Mouse (Mus musculus): Measurements from ENCODE around the gene Pold2. TPM values are rescaled to one million over a fixed set of nuclear protein-coding genes. Genes with fewer than 3 reads are reported as not detected.
A peak's percentile ranks its signal among the peaks of the same experiment; 100 is the strongest.

Pold2 gene
- polyA plus RNA-seq, 1 experiment from 2014 or later = 72.1 TPM

- no peak overlapping the region for H3K27ac ChIP-seq (ENCODE audit: low read length)
- H3K4me1 ChIP-seq (replicated peaks; ENCODE audit: control insufficient read depth, insufficient read depth, low read length) = no peaks in the 10 kb centered on the region
- H3K9me3 ChIP-seq (ENCODE audit: control insufficient read depth, low read length) = no peaks in the 10 kb centered on the region
- no peaks in the 10 kb centered on the region for H3K27me3 ChIP-seq (replicated peaks; ENCODE audit: control insufficient read depth, insufficient read depth, low read length)
- no peaks in the 10 kb centered on the region for H3K36me3 ChIP-seq (ENCODE audit: control insufficient read depth, insufficient read depth)
- no peak overlapping the region for H3K4me3 ChIP-seq (replicated peaks; ENCODE audit: low read length)
- ATAC-seq = no peak
- no peak overlapping the region for H3K9ac ChIP-seq (replicated peaks; ENCODE audit: low read depth, low read length)
- H3K4me2 ChIP-seq (ENCODE audit: low read length) = no peak overlapping the region
- 81% methylated on average over 4 of the region's 4 CpGs for WGBS
Measured at GRCm38 (mm10) chr11:5913936-5914335, 35.8 kb upstream of the Pold2 start.

- no peaks in the 10 kb centered on the region for H3K27me3 ChIP-seq (replicated peaks; ENCODE audit: control insufficient read depth, insufficient read depth, low read length)
- no peak overlapping the region for H3K4me2 ChIP-seq (ENCODE audit: low read length)
- H3K27ac ChIP-seq (ENCODE audit: low read length) = no peak overlapping the region
- no peaks in the 10 kb centered on the region for H3K9me3 ChIP-seq (ENCODE audit: control insufficient read depth, low read length)
- H3K4me1 ChIP-seq (replicated peaks; ENCODE audit: control insufficient read depth, insufficient read depth, low read length) = no peaks in the 10 kb centered on the region
- ATAC-seq = no peak
- WGBS = 68% methylated on average over 8 of the region's 8 CpGs
- H3K36me3 ChIP-seq (ENCODE audit: control insufficient read depth, insufficient read depth) = no peaks in the 10 kb centered on the region
- H3K9ac ChIP-seq (replicated peaks; ENCODE audit: low read depth, low read length) = no peak overlapping the region
- no peak overlapping the region for H3K4me3 ChIP-seq (replicated peaks; ENCODE audit: low read length)
Measured at GRCm38 (mm10) chr11:5913256-5913655, 35.2 kb upstream of the Pold2 start.

- no peak overlapping the region for H3K27ac ChIP-seq (ENCODE audit: low read length)
- WGBS = 34% methylated on average over 5 of the region's 5 CpGs
- no peak for ATAC-seq
- H3K4me3 ChIP-seq (replicated peaks; ENCODE audit: low read length) = no peak overlapping the region
- H3K4me1 ChIP-seq (replicated peaks; ENCODE audit: control insufficient read depth, insufficient read depth, low read length) = no peaks in the 10 kb centered on the region
- H3K36me3 ChIP-seq (ENCODE audit: control insufficient read depth, insufficient read depth) = no peaks in the 10 kb centered on the region
- H3K9ac ChIP-seq (replicated peaks; ENCODE audit: low read depth, low read length) = no peak overlapping the region
- no peaks in the 10 kb centered on the region for H3K27me3 ChIP-seq (replicated peaks; ENCODE audit: control insufficient read depth, insufficient read depth, low read length)
- H3K4me2 ChIP-seq (ENCODE audit: low read length) = no peak overlapping the region
- no peaks in the 10 kb centered on the region for H3K9me3 ChIP-seq (ENCODE audit: control insufficient read depth, low read length)
Measured at GRCm38 (mm10) chr11:5912635-5913034, 34.5 kb upstream of the Pold2 start.

- Histone ChIP-seq H3K9ac (replicated peaks; ENCODE audit: low read depth, low read length) (no peak overlapping the region), H3K27me3 (replicated peaks; ENCODE audit: control insufficient read depth, insufficient read depth, low read length) (no peaks in the 10 kb centered on the region), H3K4me2 (ENCODE audit: low read length) (no peak overlapping the region), H3K36me3 (ENCODE audit: control insufficient read depth, insufficient read depth) (no peaks in the 10 kb centered on the region), H3K9me3 (ENCODE audit: control insufficient read depth, low read length) (no peaks in the 10 kb centered on the region), H3K27ac (ENCODE audit: low read length) (no peak overlapping the region), H3K4me3 (replicated peaks; ENCODE audit: low read length) (no peak overlapping the region), H3K4me1 (replicated peaks; ENCODE audit: control insufficient read depth, insufficient read depth, low read length) (no peaks in the 10 kb centered on the region)
- 90% methylated on average over 4 of the region's 4 CpGs for WGBS
- ATAC-seq = no peak
Measured at GRCm38 (mm10) chr11:5908642-5909041, 30.6 kb upstream of the Pold2 start.

GRCm38 (mm10) chr11:5907096-5907495 lies 29.0 kb upstream of the Pold2 start:
- Histone ChIP-seq H3K4me1 (replicated peaks; ENCODE audit: control insufficient read depth, insufficient read depth, low read length) (peaks cover 5% of the 10 kb centered on the region), H3K4me2 (ENCODE audit: low read length) (no peak overlapping the region), H3K4me3 (replicated peaks; ENCODE audit: low read length) (no peak overlapping the region), H3K27ac (ENCODE audit: low read length) (no peak overlapping the region), H3K36me3 (ENCODE audit: control insufficient read depth, insufficient read depth) (no peaks in the 10 kb centered on the region), H3K9me3 (ENCODE audit: control insufficient read depth, low read length) (no peaks in the 10 kb centered on the region), H3K27me3 (replicated peaks; ENCODE audit: control insufficient read depth, insufficient read depth, low read length) (no peaks in the 10 kb centered on the region), H3K9ac (replicated peaks; ENCODE audit: low read depth, low read length) (no peak overlapping the region)
- ATAC-seq = no peak
- 37% methylated on average over 5 of the region's 5 CpGs for WGBS

GRCm38 (mm10) chr11:5905778-5906518 lies 27.9 kb upstream of the Pold2 start:
- H3K4me1 ChIP-seq (replicated peaks; ENCODE audit: control insufficient read depth, insufficient read depth, low read length) = peaks cover 15% of the 10 kb centered on the region
- no peaks in the 10 kb centered on the region for H3K9me3 ChIP-seq (ENCODE audit: control insufficient read depth, low read length)
- no peaks in the 10 kb centered on the region for H3K36me3 ChIP-seq (ENCODE audit: control insufficient read depth, insufficient read depth)
- no peak overlapping the region for H3K27ac ChIP-seq (ENCODE audit: low read length)
- 73% methylated on average over 10 of the region's 10 CpGs for whole genome bisulfite sequencing
- no peak for ATAC-seq
- no peak overlapping the region for H3K4me3 ChIP-seq (replicated peaks; ENCODE audit: low read length)
- no peak overlapping the region for H3K4me2 ChIP-seq (ENCODE audit: low read length)
- no peak overlapping the region for H3K9ac ChIP-seq (replicated peaks; ENCODE audit: low read depth, low read length)
- no peaks in the 10 kb centered on the region for H3K27me3 ChIP-seq (replicated peaks; ENCODE audit: control insufficient read depth, insufficient read depth, low read length)

GRCm38 (mm10) chr11:5904871-5905270 lies 26.8 kb upstream of the Pold2 start:
- Histone ChIP-seq H3K4me1 (replicated peaks; ENCODE audit: control insufficient read depth, insufficient read depth, low read length) (peaks cover 15% of the 10 kb centered on the region), H3K9ac (replicated peaks; ENCODE audit: low read depth, low read length) (no peak overlapping the region), H3K36me3 (ENCODE audit: control insufficient read depth, insufficient read depth) (no peaks in the 10 kb centered on the region), H3K27me3 (replicated peaks; ENCODE audit: control insufficient read depth, insufficient read depth, low read length) (no peaks in the 10 kb centered on the region), H3K27ac (ENCODE audit: low read length) (no peak overlapping the region), H3K9me3 (ENCODE audit: control insufficient read depth, low read length) (no peaks in the 10 kb centered on the region), H3K4me2 (ENCODE audit: low read length) (no peak overlapping the region), H3K4me3 (replicated peaks; ENCODE audit: low read length) (no peak overlapping the region)
- no peak for ATAC-seq
- WGBS = 96% methylated on average over 6 of the region's 6 CpGs

- H3K27me3 ChIP-seq (replicated peaks; ENCODE audit: control insufficient read depth, insufficient read depth, low read length) = no peaks in the 10 kb centered on the region
- WGBS = 93% methylated on average over 19 of the region's 19 CpGs
- no peak overlapping the region for H3K9ac ChIP-seq (replicated peaks; ENCODE audit: low read depth, low read length)
- H3K4me2 ChIP-seq (ENCODE audit: low read length) = no peak overlapping the region
- no peaks in the 10 kb centered on the region for H3K9me3 ChIP-seq (ENCODE audit: control insufficient read depth, low read length)
- H3K4me1 ChIP-seq (replicated peaks; ENCODE audit: control insufficient read depth, insufficient read depth, low read length) = peaks cover 15% of the 10 kb centered on the region
- no peak for ATAC-seq
- H3K4me3 ChIP-seq (replicated peaks; ENCODE audit: low read length) = no peak overlapping the region
- no peak overlapping the region for H3K27ac ChIP-seq (ENCODE audit: low read length)
- no peaks in the 10 kb centered on the region for H3K36me3 ChIP-seq (ENCODE audit: control insufficient read depth, insufficient read depth)
Measured at GRCm38 (mm10) chr11:5904357-5904756, 26.3 kb upstream of the Pold2 start.

GRCm38 (mm10) chr11:5903844-5904243 lies 25.8 kb upstream of the Pold2 start:
- no peaks in the 10 kb centered on the region for H3K36me3 ChIP-seq (ENCODE audit: control insufficient read depth, insufficient read depth)
- H3K4me1 ChIP-seq (replicated peaks; ENCODE audit: control insufficient read depth, insufficient read depth, low read length) = peaks cover 15% of the 10 kb centered on the region
- H3K27me3 ChIP-seq (replicated peaks; ENCODE audit: control insufficient read depth, insufficient read depth, low read length) = no peaks in the 10 kb centered on the region
- no peak overlapping the region for H3K4me3 ChIP-seq (replicated peaks; ENCODE audit: low read length)
- no peaks in the 10 kb centered on the region for H3K9me3 ChIP-seq (ENCODE audit: control insufficient read depth, low read length)
- 90% methylated on average over 2 of the region's 2 CpGs for WGBS
- H3K4me2 ChIP-seq (ENCODE audit: low read length) = no peak overlapping the region
- no peak overlapping the region for H3K27ac ChIP-seq (ENCODE audit: low read length)
- no peak for ATAC-seq
- H3K9ac ChIP-seq (replicated peaks; ENCODE audit: low read depth, low read length) = no peak overlapping the region

GRCm38 (mm10) chr11:5902390-5902789 lies 24.3 kb upstream of the Pold2 start:
- no peaks in the 10 kb centered on the region for H3K36me3 ChIP-seq (ENCODE audit: control insufficient read depth, insufficient read depth)
- no peaks in the 10 kb centered on the region for H3K9me3 ChIP-seq (ENCODE audit: control insufficient read depth, low read length)
- peak overlapping the region; percentile 52 for H3K4me3 ChIP-seq (replicated peaks; ENCODE audit: low read length)
- peak; percentile 31 for ATAC-seq
- peak overlapping the region; percentile 75 for H3K9ac ChIP-seq (replicated peaks; ENCODE audit: low read depth, low read length)
- peak overlapping the region; percentile 75 for H3K27ac ChIP-seq (ENCODE audit: low read length)
- peaks cover 15% of the 10 kb centered on the region for H3K4me1 ChIP-seq (replicated peaks; ENCODE audit: control insufficient read depth, insufficient read depth, low read length)
- 4% methylated on average over 6 of the region's 6 CpGs for WGBS
- peak overlapping the region; percentile 78 for H3K4me2 ChIP-seq (ENCODE audit: low read length)
- no peaks in the 10 kb centered on the region for H3K27me3 ChIP-seq (replicated peaks; ENCODE audit: control insufficient read depth, insufficient read depth, low read length)

Measured in forebrain, embryonic 16.5 days (tissue).